Mouse (Mus musculus): ENCODE results near the gene Depdc1a. TPM values are rescaled to one million over a fixed set of nuclear protein-coding genes. Genes with fewer than 3 reads are reported as not detected.

The Depdc1a gene
- not detected for polyA plus RNA-seq (2015; fragmentation: Illumina TruSeq; extraction: RNeasy Lipid Tissue Mini Kit (QIAGEN cat#74804); ENCODE audit: insufficient read depth, low read depth, low replicate concordance)

DNA sequence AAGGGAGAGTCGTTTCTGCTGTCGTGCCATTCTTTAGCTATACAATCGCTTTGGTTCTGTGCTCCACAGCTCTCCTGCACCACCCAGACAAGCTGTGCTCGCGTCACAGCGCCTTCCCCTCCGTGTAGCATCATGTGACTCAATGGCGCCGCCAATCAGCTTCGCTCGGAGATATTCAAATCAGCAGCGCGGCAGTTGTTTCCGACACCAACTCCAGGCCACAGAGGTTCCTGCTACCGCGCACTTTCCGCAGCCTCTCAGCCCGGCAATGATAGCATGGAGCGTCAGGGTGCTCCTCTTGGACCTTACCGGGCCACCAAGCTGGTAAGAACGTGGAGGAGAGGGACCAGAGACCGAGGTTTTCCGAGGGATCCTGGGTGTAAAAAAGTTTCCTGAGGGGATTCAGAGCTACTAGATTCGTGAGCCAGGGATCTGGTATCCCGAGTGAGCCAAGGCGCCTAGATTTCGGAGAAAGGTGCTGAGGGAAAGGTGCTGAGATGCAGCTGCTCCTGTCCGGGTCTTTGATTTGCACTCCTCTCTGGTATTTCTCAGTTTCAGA, at the start of gene Depdc1a:
Depdc1a (plus strand) TSS at position 191 of the 559 bp plus-strand sequence.

Other genes with a start within 250 kb of the Depdc1a start
- not detected for gene Rpe65, start 103.7 kb downstream of the Depdc1a start, polyA plus RNA-seq (2015; fragmentation: Illumina TruSeq; extraction: RNeasy Lipid Tissue Mini Kit (QIAGEN cat#74804); ENCODE audit: insufficient read depth, low read depth, low replicate concordance)

Data from pancreas, adult 10 weeks (tissue).